Mouse (Mus musculus): ENCODE data around the gene Galnt2. TPM values are rescaled to one million over a fixed set of nuclear protein-coding genes. Genes with fewer than 3 reads are reported as not detected.

Gene Galnt2
- polyA plus RNA-seq (2012; rRNA removed), result 42.3 and 44.0 TPM in 2 replicates

DNA sequence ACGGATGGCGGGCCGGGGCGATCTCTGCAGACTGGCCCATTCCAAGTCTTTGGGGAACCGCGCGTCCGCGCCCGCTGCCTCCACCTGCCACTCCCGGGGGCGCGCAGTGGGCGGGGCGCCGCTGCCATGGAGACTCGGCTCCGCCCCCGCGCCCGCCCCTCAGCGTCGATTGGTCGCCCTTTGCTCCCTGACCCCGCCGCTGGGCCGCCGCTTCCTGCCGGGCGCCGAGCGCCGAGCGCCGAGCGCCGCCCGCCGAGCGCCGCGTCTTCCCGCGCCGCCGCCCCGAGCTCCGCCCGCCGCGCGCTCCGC, at the start of gene Galnt2:
Gene Galnt2, plus strand, starts transcription at position 216 of the 309 bp plus-strand sequence.

Other genes with a start within 250 kb of the Galnt2 start
- 20.0 and 21.0 TPM in 2 replicates for gene Abcb10, start 248.3 kb upstream of the Galnt2 start, polyA plus RNA-seq (2012; rRNA removed)
- gene Taf5l, start 210.0 kb upstream of the Galnt2 start, polyA plus RNA-seq (2012; rRNA removed), result 22.6 and 24.0 TPM in 2 replicates
- 8.4 and 8.7 TPM in 2 replicates for gene Urb2, start 209.9 kb upstream of the Galnt2 start, polyA plus RNA-seq (2012; rRNA removed)
- gene Pgbd5, start 208.3 kb downstream of the Galnt2 start, polyA plus RNA-seq (2012; rRNA removed), result 40.9 TPM in 2 replicates